Mouse (Mus musculus) bone marrow, adult 2 months (tissue): Measurements from ENCODE around the gene Kras. TPM values are rescaled to one million over a fixed set of nuclear protein-coding genes. Genes with fewer than 3 reads are reported as not detected.

Experiments
- H3K27ac ChIP-seq: fragments of 200-500 bp; 2 replicates; pipeline ENCODE4 v1.5.1; 2012; ENCODE audit warnings: low read depth, mild to moderate bottlenecking, control low read depth, inconsistent platforms, low read length; ENCODE audit not compliant: control insufficient read depth, poor library complexity, insufficient read depth
- H3K4me1 ChIP-seq: fragments of 200-500 bp; 2 replicates; pipeline ENCODE4 v1.6.1; 2011; ENCODE audit warnings: low read length; ENCODE audit not compliant: control insufficient read depth, insufficient read depth
- H3K4me3 ChIP-seq: fragments of 200-500 bp; replicated peaks from 2 replicates; pipeline ENCODE3; 2011; ENCODE audit warnings: mild to moderate bottlenecking, low read depth, low read length, control low read depth; ENCODE audit not compliant: control insufficient read depth
- CTCF ChIP-seq: fragments of 200-500 bp; IDR thresholded peaks from 2 replicates; pipeline ENCODE4 v1.5.1; 2011; ENCODE audit warnings: low read length, control low read depth; ENCODE audit not compliant: control insufficient read depth, insufficient read depth
- POLR2A ChIP-seq: fragments of 200-500 bp; IDR thresholded peaks from 2 replicates; pipeline ENCODE4 v1.6.1; 2011; ENCODE audit warnings: low read depth, mild to moderate bottlenecking, control low read depth, low read length, borderline replicate concordance; ENCODE audit not compliant: control insufficient read depth
- WGBS: fragments of 180-500 bp; shearing (Covaris S2); methylation state at CpG from one replicate; pipeline ENCODE4 v1.1.7; 2018; 5-methylcytosine and 5-hydroxymethylcytosine counted together
- polyA plus RNA-seq: library from polyadenylated mRNA; stranded (reverse); fragments of >200 nt; gene quantifications from 2 replicates; pipeline ENCODE4 v1.2.4, GENCODE M21; 2011; ENCODE audit warnings: low replicate concordance; ENCODE audit not compliant: missing spikeins, insufficient read depth, insufficient read length

The Kras gene
- polyA plus RNA-seq, 1 experiment: 37.4 TPM

DNA sequence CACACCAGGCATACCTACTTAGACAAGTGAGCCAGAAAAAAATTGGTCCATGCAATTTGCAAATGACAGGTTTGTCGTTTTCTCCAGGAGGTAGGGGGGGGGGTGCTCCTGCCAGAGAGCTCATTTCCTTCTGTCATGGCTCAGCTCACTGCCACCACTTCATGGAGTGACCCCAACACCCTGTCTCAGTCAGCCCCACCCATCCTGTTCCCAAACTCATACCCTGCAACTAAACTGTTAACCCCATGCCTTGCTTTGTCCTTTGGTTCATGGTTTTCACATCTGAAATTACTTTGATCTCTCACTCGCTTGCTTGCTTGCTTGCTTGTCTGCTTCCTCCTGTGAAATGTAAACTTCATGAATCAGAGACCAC is 6.6 kb upstream of the Kras start:
- TF ChIP-seq CTCF (no peak), POLR2A (no peak)
- H3K4me3 ChIP-seq: no peak overlapping the region
- WGBS: 33% methylated on average over 2 of the region's 2 CpGs
- H3K4me1 ChIP-seq: no peaks in the 10 kb centered on the region
- H3K27ac ChIP-seq: no peak overlapping the region

DNA sequence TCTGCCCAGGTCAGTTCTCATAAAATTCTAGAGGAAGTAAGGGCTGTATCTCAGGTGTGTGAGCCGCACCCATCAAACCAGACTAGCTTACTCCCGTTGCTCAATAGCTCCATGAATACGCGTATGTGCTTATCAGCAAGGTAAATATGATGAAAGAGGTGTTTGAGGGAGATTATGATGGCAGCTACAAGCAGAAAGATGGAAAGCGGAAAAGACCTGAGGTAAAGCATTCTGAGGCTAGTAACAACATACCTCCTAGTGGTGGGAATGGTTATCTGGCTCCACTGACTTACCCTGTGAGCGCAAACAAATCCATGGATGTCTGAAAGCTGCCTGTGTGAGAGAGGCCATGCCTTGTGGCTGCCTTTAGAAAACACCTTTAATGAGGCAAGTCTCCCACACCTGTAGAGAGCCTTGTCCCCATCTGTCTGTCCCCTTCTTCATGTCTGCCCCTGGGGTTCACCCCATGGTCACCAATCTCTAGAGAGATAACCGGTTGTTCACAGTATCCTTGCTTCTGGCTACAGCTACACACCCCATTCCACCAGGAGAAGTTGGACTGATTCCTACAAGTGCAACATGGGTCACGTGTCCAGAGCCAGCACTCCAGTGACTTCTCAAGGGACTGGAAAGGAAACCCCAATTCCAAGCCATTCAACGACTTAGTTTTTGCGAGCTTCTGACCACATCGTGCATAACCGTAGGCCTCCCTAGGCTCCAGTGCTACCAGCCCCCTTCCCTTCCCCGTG is 6.1 kb upstream of the Kras start:
- Histone ChIP-seq H3K4me1 (no peaks in the 10 kb centered on the region), H3K4me3 (no peak overlapping the region), H3K27ac (no peak overlapping the region)
- TF ChIP-seq CTCF: no peak
- TF ChIP-seq POLR2A: no peak
- 75% methylated on average over 13 of the region's 13 CpGs for WGBS

DNA sequence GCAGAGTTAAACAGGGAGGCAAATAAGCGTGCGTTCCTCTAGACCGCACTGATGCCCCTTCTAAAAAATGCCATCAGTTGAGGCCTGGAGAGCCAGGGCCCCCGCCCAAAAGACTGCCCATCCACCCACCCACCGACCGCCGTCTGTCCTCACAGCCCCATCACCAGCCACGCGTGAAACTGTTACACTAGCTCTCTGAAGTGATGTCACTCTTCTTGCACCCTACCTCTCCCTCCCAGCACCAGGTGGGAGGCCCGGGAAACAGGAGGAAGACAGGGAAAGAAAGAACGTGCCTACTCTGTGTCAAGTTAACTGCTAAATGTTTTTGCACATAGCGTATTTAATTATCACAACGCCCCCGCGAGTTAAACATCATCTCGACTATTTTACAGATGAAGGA is 781 bp upstream of the Kras start:
- TF ChIP-seq CTCF: no peak
- TF ChIP-seq POLR2A: no peak
- peaks cover 4% of the 10 kb centered on the region; the same call in 1 of the 2 replicates for H3K4me1 ChIP-seq
- H3K4me3 ChIP-seq: peak overlapping the region; percentile 82
- WGBS: 36% methylated on average over 16 of the region's 16 CpGs
- no peak overlapping the region for H3K27ac ChIP-seq

DNA sequence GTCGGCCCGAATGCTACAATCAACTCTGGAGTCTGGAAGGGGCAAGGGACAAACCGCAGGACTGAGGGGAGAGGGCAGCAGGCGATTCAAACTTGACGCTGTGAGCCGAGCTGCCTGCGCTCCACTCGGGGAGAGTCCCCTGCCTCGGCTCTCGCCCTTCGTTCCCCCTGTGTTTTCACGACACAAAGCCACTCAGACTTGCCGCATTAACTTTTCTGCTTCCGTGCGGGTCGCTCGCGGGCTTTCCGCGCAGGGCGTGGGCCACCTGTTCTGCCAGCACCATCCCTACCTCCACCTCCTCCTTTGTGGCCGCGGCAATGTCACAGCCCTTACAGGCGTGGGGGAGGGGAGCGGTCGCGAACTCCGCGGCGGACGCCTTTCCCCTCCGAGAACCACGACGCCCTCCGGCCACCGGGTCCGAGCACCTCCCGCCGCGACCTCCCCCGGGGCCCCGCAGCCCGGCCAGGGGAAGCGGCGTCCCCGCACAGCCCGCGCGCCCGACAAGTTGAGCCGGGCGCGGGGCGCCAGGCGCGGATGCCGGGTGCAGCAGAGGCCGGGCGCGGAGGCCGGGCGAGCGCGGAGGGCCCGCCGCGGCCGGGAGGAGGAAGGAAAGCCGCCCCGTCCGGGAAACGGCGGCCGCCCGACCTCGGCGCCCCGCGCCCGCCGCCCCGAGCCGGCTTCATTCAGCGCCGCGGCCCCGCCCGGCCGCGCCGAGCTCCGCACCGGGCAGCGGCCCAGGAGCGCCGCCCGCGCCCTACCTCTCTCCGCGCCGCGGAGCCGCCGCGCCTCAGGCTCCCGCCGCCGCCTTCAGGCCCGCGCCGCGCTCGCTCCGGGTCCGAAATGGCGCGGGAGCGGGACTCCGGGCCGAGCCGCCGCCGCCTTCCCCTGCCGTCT is 501 bp downstream of the Kras start:
- peak overlapping the region; percentile 82 for H3K4me3 ChIP-seq
- H3K27ac ChIP-seq: peak overlapping the region; percentile 98
- WGBS: 2% methylated on average over 124 of the region's 124 CpGs
- peak; percentile 53; the same call in 1 of the 2 replicates for TF ChIP-seq POLR2A
- no peak for TF ChIP-seq CTCF
- H3K4me1 ChIP-seq: peaks cover 4% of the 10 kb centered on the region; the same call in 1 of the 2 replicates

DNA sequence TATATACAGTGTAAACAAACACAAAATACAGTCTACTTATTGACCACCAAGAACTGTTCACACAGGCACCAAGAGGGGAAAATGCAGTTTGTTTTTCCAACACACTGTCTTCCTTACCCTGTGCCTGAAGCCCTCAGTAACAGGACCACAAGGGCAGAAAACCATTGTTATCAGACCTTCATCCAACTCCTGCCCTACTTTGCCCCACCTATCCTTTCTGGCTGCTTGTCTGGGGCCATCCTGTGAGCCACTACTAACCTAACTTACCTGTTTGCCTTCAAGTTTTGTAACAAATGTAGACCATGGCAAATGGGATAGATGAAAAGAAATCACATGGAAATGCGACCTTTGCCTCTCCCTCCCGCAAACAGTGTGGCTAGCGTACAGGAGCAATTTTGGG is 2.2 kb downstream of the Kras start:
- no peak overlapping the region for H3K27ac ChIP-seq
- H3K4me1 ChIP-seq: peaks cover 4% of the 10 kb centered on the region; the same call in 1 of the 2 replicates
- no peak for TF ChIP-seq POLR2A
- no peak for TF ChIP-seq CTCF
- H3K4me3 ChIP-seq: peak overlapping the region; percentile 16
- 84% methylated on average over 3 of the region's 3 CpGs for WGBS

DNA sequence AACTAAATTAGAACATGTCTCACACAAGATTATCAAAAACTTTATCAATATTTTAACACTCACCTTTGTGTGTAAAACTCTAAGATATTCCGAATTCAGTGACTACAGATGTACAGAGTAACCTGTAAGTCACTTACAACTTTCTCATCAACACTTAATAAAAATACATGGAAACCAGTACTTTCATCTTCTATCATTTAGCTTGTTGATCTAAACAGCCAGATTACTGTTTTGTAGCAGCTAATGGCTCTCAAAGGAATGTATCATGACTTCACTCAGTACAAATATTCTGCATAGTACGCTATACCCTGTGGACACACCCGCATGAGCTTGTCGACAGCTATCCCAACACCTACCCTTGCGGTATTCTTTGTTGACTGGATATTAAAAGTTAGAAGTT is 3.2 kb downstream of the Kras start:
- whole genome bisulfite sequencing: 90% methylated on average over 5 of the region's 5 CpGs
- peaks cover 4% of the 10 kb centered on the region; the same call in 1 of the 2 replicates for H3K4me1 ChIP-seq
- H3K4me3 ChIP-seq: no peak overlapping the region
- no peak overlapping the region for H3K27ac ChIP-seq
- TF ChIP-seq CTCF: no peak
- TF ChIP-seq POLR2A: no peak

DNA sequence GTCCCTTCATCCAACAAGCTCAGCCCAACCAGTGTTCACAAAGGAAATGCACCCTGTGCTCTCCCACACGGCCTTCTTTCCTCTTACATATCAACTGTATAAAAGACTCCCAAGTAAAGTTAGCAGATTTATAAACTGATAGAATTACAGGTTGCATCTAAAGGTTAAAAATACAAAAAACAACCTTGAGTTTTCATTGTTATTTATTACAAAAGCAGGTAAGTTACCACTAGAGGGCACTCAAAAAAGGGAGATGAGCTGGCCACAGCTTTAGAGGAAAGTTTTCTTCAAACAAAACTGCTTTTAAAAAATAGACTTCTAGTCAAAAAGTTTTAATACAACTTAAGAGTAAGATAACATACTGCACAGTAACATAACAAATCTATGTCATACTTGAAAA is 7.5 kb downstream of the Kras start:
- H3K4me3 ChIP-seq: no peak overlapping the region
- H3K27ac ChIP-seq: no peak overlapping the region
- H3K4me1 ChIP-seq: peaks cover 2% of the 10 kb centered on the region; the same call in 1 of the 2 replicates
- WGBS: 25% methylated on average over 1 of the region's 1 CpGs
- TF ChIP-seq CTCF: no peak
- TF ChIP-seq POLR2A: no peak

DNA sequence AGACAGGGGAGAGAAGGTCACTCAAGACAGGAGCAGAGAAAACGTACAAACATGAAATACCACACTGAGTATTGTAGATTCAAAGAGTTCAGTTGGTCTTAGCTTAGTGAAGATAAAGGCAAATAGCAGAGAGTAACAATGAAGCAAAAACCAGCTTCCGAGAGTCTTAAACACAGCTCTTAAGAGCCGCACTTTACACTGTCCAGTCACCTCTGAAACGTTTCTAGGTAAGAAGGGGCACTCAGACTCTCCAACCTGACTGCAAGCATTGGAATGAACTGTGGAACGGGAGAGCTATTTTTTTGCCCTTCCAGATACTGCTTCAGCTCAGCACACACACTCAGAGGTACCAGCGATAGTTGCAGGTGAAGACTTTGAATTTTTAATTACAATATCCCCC is 9.8 kb downstream of the Kras start:
- no peak overlapping the region for H3K27ac ChIP-seq
- no peaks in the 10 kb centered on the region for H3K4me1 ChIP-seq
- TF ChIP-seq CTCF (no peak), POLR2A (no peak)
- 94% methylated on average over 6 of the region's 6 CpGs for WGBS
- no peak overlapping the region for H3K4me3 ChIP-seq
